Mouse (Mus musculus) forebrain, embryonic 12.5 days (tissue): ENCODE results near the gene Gm5426. TPM values are rescaled to one million over a fixed set of nuclear protein-coding genes. Genes with fewer than 3 reads are reported as not detected.

Experiments
- ATAC-seq: fragments of 200-750 bp; cut with Nextera tagmentation; 2 replicates; pipeline ENCODE4 v1.8.0; 2017; ENCODE audit warnings: moderate TSS enrichment; ENCODE audit not compliant: low FRiP score
- H3K27ac ChIP-seq: fragments of 300-500 bp; sonication (generic); 2 replicates; pipeline ENCODE4 v1.5.1; 2016; ENCODE audit warnings: mild to moderate bottlenecking
- H3K27me3 ChIP-seq: fragments of 300-500 bp; sonication (generic); 2 replicates; pipeline ENCODE4 v1.6.1; 2016; ENCODE audit warnings: mild to moderate bottlenecking
- H3K36me3 ChIP-seq: fragments of 300-500 bp; sonication (generic); replicated peaks from 2 replicates; pipeline ENCODE4 v1.6.1; 2016; ENCODE audit warnings: mild to moderate bottlenecking
- H3K4me1 ChIP-seq: fragments of 300-500 bp; sonication (generic); 2 replicates; pipeline ENCODE4 v1.6.1; 2016
- H3K4me2 ChIP-seq: fragments of 300-500 bp; sonication (generic); 2 replicates; pipeline ENCODE4 v1.6.1; 2016; ENCODE audit warnings: mild to moderate bottlenecking, moderate library complexity
- H3K4me3 ChIP-seq: fragments of 300-500 bp; sonication (generic); replicated peaks from 2 replicates; pipeline ENCODE4 v1.5.1; 2016; ENCODE audit warnings: mild to moderate bottlenecking
- H3K9ac ChIP-seq: fragments of 300-500 bp; sonication (generic); 2 replicates; pipeline ENCODE4 v1.6.1; 2016; ENCODE audit warnings: mild to moderate bottlenecking
- H3K9me3 ChIP-seq: fragments of 300-500 bp; sonication (generic); 2 replicates; pipeline ENCODE4 v1.6.1; 2016
- WGBS: fragments of 180-500 bp; shearing (Covaris S2); methylation state at CpG from one replicate; pipeline ENCODE4 v1.1.7; 2016; 5-methylcytosine and 5-hydroxymethylcytosine counted together
- microRNA-seq: library from miRNA; unstranded; fragments of <30 nt; microRNA quantifications from one replicate; pipeline ENCODE4, GENCODE M21; 2017
- polyA plus RNA-seq: library from polyadenylated mRNA; unstranded; fragments of >200 nt; fragmentation: Nextera tagmentation; extraction: Ambion mirVana; gene quantifications from 2 replicates; pipeline ENCODE4 v1.2.1, GENCODE M21; 2016

Gene Gm5426
- polyA plus RNA-seq, 1 experiment from 2014 or later: not detected

- WGBS: 81% methylated on average over 6 of the region's 6 CpGs
- no peaks in the 10 kb centered on the region for H3K9me3 ChIP-seq
- no peaks in the 10 kb centered on the region for H3K36me3 ChIP-seq
- H3K27ac ChIP-seq: no peak overlapping the region
- no peak overlapping the region for H3K4me2 ChIP-seq
- no peaks in the 10 kb centered on the region for H3K27me3 ChIP-seq
- no peak overlapping the region for H3K9ac ChIP-seq
- no peak for ATAC-seq
- H3K4me3 ChIP-seq: no peak overlapping the region
- H3K4me1 ChIP-seq: no peaks in the 10 kb centered on the region
Observed at GRCm38 (mm10) chr10:96181883-96182628, 45.7 kb downstream of the Gm5426 start.

GRCm38 (mm10) chr10:96185026-96185425 is 48.6 kb downstream of the Gm5426 start:
- 87% methylated on average over 2 of the region's 2 CpGs for WGBS
- H3K4me3 ChIP-seq: no peak overlapping the region

GRCm38 (mm10) chr10:96185601-96186000 is 49.2 kb downstream of the Gm5426 start:
- Histone ChIP-seq H3K4me2 (no peak overlapping the region), H3K36me3 (no peaks in the 10 kb centered on the region), H3K9ac (no peak overlapping the region), H3K27me3 (no peaks in the 10 kb centered on the region), H3K27ac (no peak overlapping the region), H3K9me3 (no peaks in the 10 kb centered on the region), H3K4me3 (no peak overlapping the region), H3K4me1 (peaks cover 2% of the 10 kb centered on the region)
- 91% methylated on average over 3 of the region's 3 CpGs for WGBS
- no peak for ATAC-seq

More at GRCm38 (mm10) chr10:96185026-96185425, 48.6 kb downstream of the Gm5426 start:
- H3K27me3 ChIP-seq: no peaks in the 10 kb centered on the region
- H3K27ac ChIP-seq: no peak overlapping the region
- no peak for ATAC-seq
- H3K9ac ChIP-seq: no peak overlapping the region
- no peaks in the 10 kb centered on the region for H3K4me1 ChIP-seq
- H3K9me3 ChIP-seq: no peaks in the 10 kb centered on the region
- no peak overlapping the region for H3K4me2 ChIP-seq
- no peaks in the 10 kb centered on the region for H3K36me3 ChIP-seq

Small RNA genes within 50 kb of the gene (microRNA-seq; reads per million reads assigned to microRNA genes)
- not detected for gene Gm22913

Other genes with a start within 250 kb of the Gm5426 start
- gene Eea1, start 196.0 kb upstream of the Gm5426 start, polyA plus RNA-seq: 15.7 and 16.5 TPM in 2 replicates